Mouse (Mus musculus): ENCODE measurements at regions not wholly inside any gene's neighbourhood (a gene's known extent, or its start where the extent isn't known, plus 50 kb on each side); places are given as distances from the start of the nearest gene placed in this dataset.
A peak's percentile ranks its signal among the peaks of the same experiment; 100 is the strongest.

DNA sequence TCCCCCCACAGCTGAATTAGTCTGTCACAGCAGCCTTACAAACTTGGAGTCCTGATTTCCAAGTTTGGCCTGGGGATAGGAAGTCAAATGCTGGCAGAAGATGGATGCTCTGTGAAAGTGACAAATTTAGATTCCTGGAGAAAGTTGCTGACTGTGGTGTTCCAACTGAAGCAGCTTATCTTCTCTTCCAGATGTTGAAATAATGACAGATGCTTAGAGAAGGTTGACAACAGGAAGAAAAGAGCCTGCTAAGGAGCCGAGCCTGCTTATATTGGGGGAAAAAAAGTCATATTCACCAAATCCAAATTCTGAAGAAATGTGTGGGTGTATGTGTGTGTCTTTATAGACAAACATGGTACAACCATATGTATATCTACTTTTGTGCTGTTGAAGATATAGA is 1380.4 kb upstream of the Cdh8 start:
- Histone ChIP-seq H3K9ac (no peak overlapping the region), H3K9me3 (replicated peaks) (no peaks in the 10 kb centered on the region), H3K4me1 (no peaks in the 10 kb centered on the region), H3K4me3 (replicated peaks) (no peak overlapping the region), H3K27me3 (no peaks in the 10 kb centered on the region), H3K36me3 (no peaks in the 10 kb centered on the region), H3K27ac (no peak overlapping the region), H3K4me2 (no peak overlapping the region)
- WGBS: 52% methylated on average over 1 of the region's 1 CpGs
- no peak for ATAC-seq (replicated peaks; ENCODE audit: low FRiP score)

DNA sequence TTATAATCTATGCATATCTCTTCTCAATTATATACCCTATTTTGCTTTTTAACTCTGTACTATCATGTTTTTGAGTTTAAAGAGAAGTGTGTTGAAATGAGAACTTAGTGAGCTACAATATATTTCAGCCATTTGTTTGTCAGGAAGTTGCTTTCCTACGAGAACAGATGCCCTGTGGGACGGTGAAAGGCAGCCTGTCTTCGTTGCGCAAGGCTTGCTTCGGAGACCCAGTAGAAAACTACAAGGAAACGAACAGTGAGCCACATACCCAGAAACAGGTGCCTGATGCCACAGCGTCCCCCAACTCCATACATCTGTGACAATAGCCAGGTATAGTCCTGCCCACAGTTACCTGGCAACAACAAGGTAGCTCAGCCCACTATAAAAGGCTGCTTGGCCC is 1377.7 kb upstream of the Cdh8 start:
- H3K27ac ChIP-seq: no peak overlapping the region
- no peaks in the 10 kb centered on the region for H3K27me3 ChIP-seq
- H3K4me2 ChIP-seq: no peak overlapping the region
- no peaks in the 10 kb centered on the region for H3K4me1 ChIP-seq
- H3K9me3 ChIP-seq (replicated peaks): no peaks in the 10 kb centered on the region
- H3K36me3 ChIP-seq: no peaks in the 10 kb centered on the region
- no peak overlapping the region for H3K4me3 ChIP-seq (replicated peaks)
- no peak for ATAC-seq (replicated peaks; ENCODE audit: low FRiP score)
- H3K9ac ChIP-seq: no peak overlapping the region
- whole genome bisulfite sequencing: 86% methylated on average over 7 of the region's 7 CpGs

DNA sequence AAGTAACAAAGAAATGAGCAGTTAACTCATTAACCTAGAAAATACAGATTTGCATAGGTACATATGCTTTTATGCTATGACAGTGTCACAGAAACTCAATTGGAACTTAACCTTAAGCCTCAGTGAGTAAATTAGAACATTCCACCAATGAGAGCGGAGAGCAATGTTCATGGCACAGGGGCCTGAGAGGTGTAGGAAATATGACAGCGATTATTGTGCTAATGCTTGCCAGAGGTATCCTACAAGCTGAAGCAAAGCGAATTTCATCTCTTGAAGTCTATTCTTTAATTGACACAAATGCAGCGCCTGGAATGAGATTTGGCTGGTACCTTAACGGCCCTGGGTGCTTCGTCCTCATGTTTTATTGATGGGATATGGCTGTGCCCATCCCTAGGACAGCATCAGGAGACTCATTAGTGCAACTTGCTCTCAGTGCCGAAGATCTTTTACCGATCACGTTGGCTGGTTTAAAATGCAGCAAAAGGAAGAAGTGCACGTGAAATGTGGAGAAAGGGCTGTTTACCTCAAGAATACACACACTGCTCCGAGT is 1374.4 kb upstream of the Cdh8 start:
- Histone ChIP-seq H3K27me3 (no peaks in the 10 kb centered on the region), H3K9ac (no peak overlapping the region), H3K9me3 (replicated peaks) (no peaks in the 10 kb centered on the region), H3K36me3 (no peaks in the 10 kb centered on the region), H3K4me2 (no peak overlapping the region), H3K4me1 (no peaks in the 10 kb centered on the region), H3K27ac (no peak overlapping the region), H3K4me3 (replicated peaks) (no peak overlapping the region)
- no peak for ATAC-seq (replicated peaks; ENCODE audit: low FRiP score)
- 79% methylated on average over 11 of the region's 11 CpGs for WGBS

DNA sequence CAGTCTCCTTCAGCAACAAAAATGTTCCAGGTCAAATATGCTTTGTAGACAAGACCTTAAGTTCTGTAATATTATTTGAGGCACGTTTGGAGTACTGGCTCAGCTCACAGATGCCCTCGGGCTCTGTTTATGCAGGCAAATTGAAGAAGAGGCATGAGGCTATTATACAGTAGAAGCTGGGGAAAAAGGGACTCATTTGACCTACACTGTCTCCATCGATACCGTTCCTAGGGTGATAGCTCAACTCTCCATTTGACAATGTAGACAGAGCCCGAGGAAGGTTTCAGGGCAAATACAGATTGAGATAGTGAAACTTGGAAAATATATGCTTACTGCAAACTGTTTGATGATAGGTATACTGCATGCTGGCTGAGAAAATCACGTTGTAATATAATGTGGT is 1371.9 kb upstream of the Cdh8 start:
- no peak for ATAC-seq (replicated peaks; ENCODE audit: low FRiP score)
- Histone ChIP-seq H3K9me3 (replicated peaks) (no peaks in the 10 kb centered on the region), H3K4me3 (replicated peaks) (no peak overlapping the region), H3K27ac (no peak overlapping the region), H3K36me3 (no peaks in the 10 kb centered on the region), H3K4me1 (no peaks in the 10 kb centered on the region), H3K27me3 (no peaks in the 10 kb centered on the region), H3K4me2 (no peak overlapping the region), H3K9ac (no peak overlapping the region)
- 73% methylated on average over 6 of the region's 6 CpGs for WGBS

DNA sequence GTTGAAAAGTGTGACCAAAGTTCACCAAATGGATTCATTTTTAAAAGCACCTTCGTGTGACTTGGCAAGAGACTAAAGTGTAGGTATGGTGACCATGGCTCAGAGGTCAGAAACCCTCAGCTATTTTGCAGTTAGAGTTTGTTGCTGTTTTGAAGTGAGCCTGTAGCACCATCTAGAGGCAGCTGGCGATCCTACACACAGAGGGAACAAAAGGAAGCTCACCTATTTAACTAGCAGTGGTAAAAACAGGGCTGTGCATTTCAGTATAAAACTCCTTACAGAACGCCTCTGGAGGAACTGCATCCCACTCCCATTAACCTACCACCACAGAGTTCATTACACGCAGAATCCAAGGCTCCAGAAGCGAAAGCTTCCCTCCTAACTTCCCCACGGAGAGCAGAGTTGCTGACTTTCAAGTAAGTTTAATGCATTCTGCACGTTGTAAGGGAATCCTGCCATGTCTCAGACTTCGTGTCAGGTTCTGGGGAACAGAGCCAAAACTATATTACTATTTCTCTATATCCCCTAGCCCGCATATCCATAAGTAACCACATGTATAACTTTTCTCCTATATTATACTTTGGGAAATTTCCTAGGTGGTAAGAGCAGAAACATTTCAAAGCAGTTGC is 1356.6 kb upstream of the Cdh8 start:
- ATAC-seq (replicated peaks; ENCODE audit: low FRiP score): peak; percentile 77; the same call in 1 of the 2 replicates
- Histone ChIP-seq H3K4me1 (no peaks in the 10 kb centered on the region), H3K4me2 (peak overlapping the region; percentile 30; the same call in 1 of the 2 replicates), H3K36me3 (no peaks in the 10 kb centered on the region), H3K27me3 (no peaks in the 10 kb centered on the region), H3K9ac (no peak overlapping the region), H3K27ac (no peak overlapping the region), H3K9me3 (replicated peaks) (no peaks in the 10 kb centered on the region), H3K4me3 (replicated peaks) (no peak overlapping the region)
- 23% methylated on average over 9 of the region's 9 CpGs for WGBS

DNA sequence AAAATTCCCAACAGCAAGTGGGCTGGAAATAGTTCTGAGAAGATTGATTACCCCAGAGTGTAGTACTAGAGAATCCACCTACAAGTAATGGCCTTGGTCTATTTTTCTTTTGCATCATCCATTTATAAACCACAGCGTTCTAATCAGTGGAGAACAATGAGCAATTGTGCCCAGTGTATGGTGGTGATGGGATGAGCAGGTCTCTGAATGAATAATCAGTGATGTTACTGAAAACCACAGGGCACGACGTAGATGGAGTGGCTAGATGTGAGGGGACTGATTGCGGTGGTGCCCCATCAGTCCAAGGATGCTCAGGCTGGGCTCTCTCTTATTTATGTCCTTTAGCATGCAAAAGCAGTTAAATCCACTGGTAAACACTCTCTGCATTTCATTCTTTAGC is 1353.3 kb upstream of the Cdh8 start:
- Histone ChIP-seq H3K27me3 (no peaks in the 10 kb centered on the region), H3K36me3 (no peaks in the 10 kb centered on the region), H3K9me3 (replicated peaks) (no peaks in the 10 kb centered on the region), H3K4me3 (replicated peaks) (no peak overlapping the region), H3K27ac (no peak overlapping the region), H3K4me1 (no peaks in the 10 kb centered on the region), H3K4me2 (no peak overlapping the region), H3K9ac (no peak overlapping the region)
- WGBS: 80% methylated on average over 4 of the region's 4 CpGs
- no peak for ATAC-seq (replicated peaks; ENCODE audit: low FRiP score)

DNA sequence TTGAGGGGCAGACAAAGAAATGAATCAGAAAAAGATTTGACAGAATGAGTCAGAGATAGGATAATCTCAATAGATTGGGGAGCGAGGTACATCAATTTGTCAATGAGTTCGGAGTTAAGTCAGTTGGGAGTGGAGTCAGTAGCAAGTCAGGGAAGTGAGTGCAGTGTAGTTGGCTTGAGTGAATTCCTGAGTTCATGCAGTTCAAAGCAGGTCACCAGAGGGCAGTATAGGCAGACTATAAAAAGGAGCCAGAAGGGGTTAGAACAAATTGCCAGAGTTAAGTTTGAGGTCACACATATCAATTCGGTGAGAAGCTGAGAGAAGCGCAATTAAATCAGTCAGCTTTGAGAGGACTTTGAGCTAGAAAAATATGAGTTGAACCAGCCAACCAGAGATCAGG is 1317.7 kb upstream of the Cdh8 start:
- H3K27me3 ChIP-seq: no peaks in the 10 kb centered on the region
- no peak overlapping the region for H3K4me3 ChIP-seq (replicated peaks)
- H3K9me3 ChIP-seq (replicated peaks): no peaks in the 10 kb centered on the region
- ATAC-seq (replicated peaks; ENCODE audit: low FRiP score): no peak
- H3K27ac ChIP-seq: no peak overlapping the region
- no peaks in the 10 kb centered on the region for H3K4me1 ChIP-seq
- H3K4me2 ChIP-seq: no peak overlapping the region
- no peak overlapping the region for H3K9ac ChIP-seq
- H3K36me3 ChIP-seq: no peaks in the 10 kb centered on the region
- WGBS: 74% methylated on average over 4 of the region's 4 CpGs

DNA sequence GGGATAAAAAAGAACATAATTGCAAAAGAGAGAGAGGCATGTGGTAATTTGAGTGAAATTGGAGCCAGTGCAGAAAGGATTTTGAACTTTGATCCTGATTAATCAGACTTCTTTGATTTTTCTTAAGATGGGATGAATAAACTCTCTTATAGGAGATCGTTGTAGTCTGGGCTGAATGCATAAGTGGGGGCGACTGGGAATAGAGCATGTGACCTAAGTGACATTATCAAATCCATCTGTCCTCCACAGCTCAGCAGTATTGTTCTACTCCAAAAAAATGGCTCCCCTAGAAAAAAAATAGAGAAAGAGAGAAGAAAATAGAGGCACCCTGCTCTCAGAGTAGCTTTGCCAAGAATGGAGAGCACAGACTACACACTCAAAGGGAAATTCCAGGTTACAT is 1286.1 kb upstream of the Cdh8 start:
- no peaks in the 10 kb centered on the region for H3K27me3 ChIP-seq
- H3K4me2 ChIP-seq: no peak overlapping the region
- no peaks in the 10 kb centered on the region for H3K9me3 ChIP-seq (replicated peaks)
- no peaks in the 10 kb centered on the region for H3K4me1 ChIP-seq
- WGBS: 77% methylated on average over 2 of the region's 2 CpGs
- H3K9ac ChIP-seq: no peak overlapping the region
- no peak overlapping the region for H3K27ac ChIP-seq
- H3K4me3 ChIP-seq (replicated peaks): no peak overlapping the region
- no peak for ATAC-seq (replicated peaks; ENCODE audit: low FRiP score)
- no peaks in the 10 kb centered on the region for H3K36me3 ChIP-seq

DNA sequence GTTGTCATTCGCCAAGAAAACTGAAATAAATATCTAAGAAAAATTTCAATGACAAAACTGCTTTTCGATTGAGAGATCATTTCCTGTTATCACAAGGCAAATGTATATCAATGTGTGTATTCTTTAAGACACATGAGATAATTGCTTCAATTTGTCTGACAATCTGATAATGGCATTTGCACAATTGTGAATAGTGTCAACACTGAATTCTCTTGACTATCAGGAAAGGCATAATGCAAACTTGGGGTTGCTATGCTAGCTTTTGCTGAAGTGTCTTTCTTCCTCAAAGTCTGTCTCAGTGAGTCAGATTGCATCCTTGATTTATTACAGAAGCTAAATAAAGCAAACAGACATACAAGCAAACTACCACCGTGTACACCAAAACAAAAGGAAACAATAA is 1278.8 kb upstream of the Cdh8 start:
- Histone ChIP-seq H3K4me3 (replicated peaks) (no peak overlapping the region), H3K9ac (no peak overlapping the region), H3K27ac (no peak overlapping the region), H3K36me3 (no peaks in the 10 kb centered on the region), H3K9me3 (replicated peaks) (no peaks in the 10 kb centered on the region), H3K27me3 (no peaks in the 10 kb centered on the region), H3K4me2 (no peak overlapping the region), H3K4me1 (no peaks in the 10 kb centered on the region)
- no peak for ATAC-seq (replicated peaks; ENCODE audit: low FRiP score)
- 82% methylated on average over 3 of the region's 3 CpGs for WGBS

DNA sequence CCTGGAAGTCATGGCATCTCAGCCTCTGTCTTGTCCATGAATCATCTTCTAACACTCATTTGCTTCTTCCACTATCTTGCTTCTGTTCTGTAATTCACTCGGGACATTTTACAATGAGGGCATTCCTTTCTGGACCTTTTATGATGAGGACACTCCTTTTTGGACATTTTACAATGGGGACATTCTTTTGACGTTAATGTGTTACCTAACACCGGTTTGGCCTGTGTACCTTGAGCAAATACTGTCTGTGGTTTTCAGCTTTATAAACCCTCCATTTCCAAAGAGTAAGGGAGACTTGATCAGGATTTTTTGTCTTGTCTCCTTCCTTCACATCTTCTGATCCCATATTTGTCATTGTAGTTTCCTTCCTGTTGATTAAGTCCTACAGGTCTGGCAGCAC is 1262.3 kb upstream of the Cdh8 start:
- H3K36me3 ChIP-seq: no peaks in the 10 kb centered on the region
- no peak overlapping the region for H3K27ac ChIP-seq
- H3K4me2 ChIP-seq: no peak overlapping the region
- 69% methylated on average over 3 of the region's 3 CpGs for WGBS
- no peaks in the 10 kb centered on the region for H3K27me3 ChIP-seq
- no peaks in the 10 kb centered on the region for H3K9me3 ChIP-seq (replicated peaks)
- H3K4me3 ChIP-seq (replicated peaks): no peak overlapping the region
- ATAC-seq (replicated peaks; ENCODE audit: low FRiP score): no peak
- H3K9ac ChIP-seq: no peak overlapping the region
- no peaks in the 10 kb centered on the region for H3K4me1 ChIP-seq

Measured in kidney, embryonic 15.5 days (tissue).